Mouse (Mus musculus): ENCODE data around the gene Cacna2d3. TPM values are rescaled to one million over a fixed set of nuclear protein-coding genes. Genes with fewer than 3 reads are reported as not detected.

Cacna2d3 gene
- polyA plus RNA-seq, 1 experiment from 2014 or later, result 38.5 TPM

DNA sequence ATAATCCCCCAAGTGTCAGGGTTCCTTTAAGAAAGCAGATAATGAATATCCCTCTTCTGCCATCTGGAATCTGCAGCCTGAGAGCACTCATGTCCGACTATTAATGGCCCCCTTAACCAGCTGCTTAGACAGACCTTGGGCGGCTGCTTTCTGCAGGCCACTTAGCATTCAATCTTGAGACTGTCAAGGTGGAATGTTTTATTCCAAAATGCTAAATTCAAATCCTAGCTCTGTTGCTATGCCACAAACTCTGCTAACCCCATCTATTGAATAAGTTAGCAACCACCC is 315.8 kb downstream of the Cacna2d3 start:
- Histone ChIP-seq H3K36me3 (ENCODE audit: control insufficient read depth, insufficient read depth, low read length) (no peaks in the 10 kb centered on the region), H3K9ac (replicated peaks; ENCODE audit: low read length) (no peak overlapping the region), H3K4me3 (replicated peaks; ENCODE audit: low read depth, low read length) (no peak overlapping the region), H3K4me1 (ENCODE audit: control insufficient read depth, insufficient read depth, low read length) (peaks cover 7% of the 10 kb centered on the region; the same call in 1 of the 2 replicates), H3K4me2 (ENCODE audit: low read length) (no peak overlapping the region), H3K27me3 (ENCODE audit: control insufficient read depth, insufficient read depth, low read length) (no peaks in the 10 kb centered on the region), H3K9me3 (ENCODE audit: control insufficient read depth, low read length) (no peaks in the 10 kb centered on the region), H3K27ac (replicated peaks; ENCODE audit: low read depth, low read length) (no peak overlapping the region)
- ATAC-seq (ENCODE audit: low FRiP score, low TSS enrichment) (no peak), DNase-seq (no peak)
- WGBS, result 16% methylated on average over 2 of the region's 2 CpGs

DNA sequence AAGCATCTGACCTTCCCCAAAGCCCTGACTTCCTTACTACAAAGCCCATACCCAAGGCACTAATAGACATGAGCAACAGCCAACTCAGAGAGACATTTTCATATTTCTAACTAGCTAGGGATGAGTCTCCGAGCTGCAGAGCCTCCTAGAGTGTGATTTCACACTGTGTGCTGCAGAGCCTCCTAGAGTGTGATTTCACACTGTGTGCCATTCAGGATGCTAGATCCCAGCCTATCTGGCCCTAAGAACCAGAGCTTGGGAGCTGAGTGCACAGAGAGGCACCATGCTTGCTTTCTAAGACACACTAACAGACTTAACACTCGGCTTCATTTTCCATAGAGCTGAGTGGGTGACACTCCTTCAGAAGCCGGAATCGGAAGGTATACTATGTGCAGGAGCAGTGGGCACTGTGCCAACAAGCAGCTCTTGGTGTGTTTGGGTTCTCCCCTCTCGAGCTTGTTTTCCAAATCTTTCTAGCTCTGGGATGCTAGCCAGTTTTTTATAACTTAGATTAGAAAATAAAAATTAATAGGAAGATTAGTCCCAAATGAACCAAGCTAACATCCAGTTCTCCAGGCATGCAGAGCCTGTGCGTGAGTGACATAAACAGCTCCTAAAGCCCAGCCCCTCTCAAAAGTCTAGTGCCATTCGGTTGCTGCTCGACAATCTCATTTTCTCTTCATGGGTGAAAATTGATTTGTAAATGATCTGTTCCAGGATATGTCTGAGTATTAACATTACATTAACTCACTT is 316.4 kb downstream of the Cacna2d3 start:
- H3K27me3 ChIP-seq (ENCODE audit: control insufficient read depth, insufficient read depth, low read length), result no peaks in the 10 kb centered on the region
- DNase-seq (peak; percentile 53), ATAC-seq (ENCODE audit: low FRiP score, low TSS enrichment) (no peak; the same call in 1 of the 2 replicates)
- H3K9ac ChIP-seq (replicated peaks; ENCODE audit: low read length), result no peak overlapping the region
- H3K9me3 ChIP-seq (ENCODE audit: control insufficient read depth, low read length), result no peaks in the 10 kb centered on the region
- H3K4me2 ChIP-seq (ENCODE audit: low read length), result 0 out of 2 replicates have a peak overlapping the region, but pooled peaks have one; percentile 3
- H3K27ac ChIP-seq (replicated peaks; ENCODE audit: low read depth, low read length), result no peak overlapping the region
- H3K36me3 ChIP-seq (ENCODE audit: control insufficient read depth, insufficient read depth, low read length), result no peaks in the 10 kb centered on the region
- 57% methylated on average over 8 of the region's 8 CpGs for WGBS
- H3K4me3 ChIP-seq (replicated peaks; ENCODE audit: low read depth, low read length), result no peak overlapping the region
- H3K4me1 ChIP-seq (ENCODE audit: control insufficient read depth, insufficient read depth, low read length), result peaks cover 7% of the 10 kb centered on the region; the same call in 1 of the 2 replicates

DNA sequence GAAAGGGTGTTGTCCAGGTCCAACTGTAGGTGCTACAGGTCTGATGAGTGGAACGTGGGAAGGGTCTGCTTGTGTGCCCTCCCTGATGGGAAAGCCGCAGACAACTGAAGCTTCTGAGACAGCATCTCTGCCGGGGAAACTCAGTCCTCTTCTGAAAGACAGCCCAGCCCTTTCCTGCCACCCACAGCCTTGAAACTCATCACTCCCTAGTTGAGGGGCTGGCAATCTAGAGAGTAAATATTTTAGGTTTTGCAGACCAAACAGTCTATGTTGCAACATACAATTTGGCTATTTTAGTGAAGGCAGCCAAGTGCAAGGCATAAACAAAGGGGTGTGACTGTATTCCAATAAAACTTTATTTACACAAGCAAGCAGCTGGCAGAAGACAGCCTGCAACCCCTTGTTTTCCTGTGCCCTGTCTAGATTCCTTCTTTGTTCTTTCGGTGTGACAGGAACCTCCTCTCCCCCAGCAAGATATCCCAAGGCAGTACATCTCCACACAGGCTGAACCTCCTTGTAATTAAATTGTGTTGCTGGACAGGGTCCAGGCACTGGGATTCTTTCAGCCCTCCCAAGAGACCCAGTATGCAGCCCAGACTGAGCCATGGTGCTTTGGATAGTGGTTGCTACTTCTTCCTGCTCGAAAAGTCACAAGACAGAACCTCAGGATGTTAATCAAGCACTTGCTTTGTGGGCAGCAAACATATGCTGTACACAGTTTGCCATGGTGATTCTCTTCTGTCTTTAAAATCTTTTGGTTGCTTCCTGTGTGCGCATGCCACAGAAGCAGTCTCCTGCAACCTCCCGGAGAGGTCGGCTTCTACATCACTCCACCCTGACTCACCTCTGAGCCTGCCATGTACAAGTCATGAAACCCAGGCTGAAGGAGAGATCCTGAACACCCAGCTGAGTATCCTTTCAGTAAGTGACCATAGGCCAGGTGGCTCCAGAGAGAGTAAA is 317.5 kb downstream of the Cacna2d3 start:
- H3K9ac ChIP-seq (replicated peaks; ENCODE audit: low read length), result no peak overlapping the region
- H3K9me3 ChIP-seq (ENCODE audit: control insufficient read depth, low read length), result no peaks in the 10 kb centered on the region
- 80% methylated on average over 8 of the region's 8 CpGs for WGBS
- no peak overlapping the region for H3K4me3 ChIP-seq (replicated peaks; ENCODE audit: low read depth, low read length)
- DNase-seq (peak; percentile 37), ATAC-seq (ENCODE audit: low FRiP score, low TSS enrichment) (no peak)
- H3K4me1 ChIP-seq (ENCODE audit: control insufficient read depth, insufficient read depth, low read length), result peaks cover 7% of the 10 kb centered on the region; the same call in 1 of the 2 replicates
- H3K27me3 ChIP-seq (ENCODE audit: control insufficient read depth, insufficient read depth, low read length), result no peaks in the 10 kb centered on the region
- no peaks in the 10 kb centered on the region for H3K36me3 ChIP-seq (ENCODE audit: control insufficient read depth, insufficient read depth, low read length)
- no peak overlapping the region for H3K4me2 ChIP-seq (ENCODE audit: low read length)
- H3K27ac ChIP-seq (replicated peaks; ENCODE audit: low read depth, low read length), result no peak overlapping the region

DNA sequence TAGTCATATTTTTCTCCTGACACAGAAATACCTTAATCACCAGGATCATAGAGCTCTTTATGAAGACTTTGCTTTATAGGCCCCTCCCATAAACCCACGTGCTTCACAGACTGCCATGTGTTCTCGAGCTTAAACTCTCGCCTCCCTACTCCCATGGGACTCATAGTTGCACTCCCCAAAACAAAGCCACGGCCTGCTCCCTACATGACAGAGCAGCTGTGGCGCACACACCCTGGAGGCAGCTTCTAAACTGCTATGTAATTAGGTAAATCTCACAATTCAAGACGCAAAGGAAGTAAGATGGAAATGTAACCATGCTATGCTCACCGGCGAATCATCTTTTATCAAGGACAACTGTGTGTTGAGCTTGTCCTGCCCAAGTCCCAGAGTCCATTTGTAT is 319.2 kb downstream of the Cacna2d3 start:
- 41% methylated on average over 8 of the region's 8 CpGs for WGBS
- Histone ChIP-seq H3K9ac (replicated peaks; ENCODE audit: low read length) (no peak overlapping the region), H3K27ac (replicated peaks; ENCODE audit: low read depth, low read length) (no peak overlapping the region), H3K9me3 (ENCODE audit: control insufficient read depth, low read length) (no peaks in the 10 kb centered on the region), H3K27me3 (ENCODE audit: control insufficient read depth, insufficient read depth, low read length) (no peaks in the 10 kb centered on the region), H3K4me1 (ENCODE audit: control insufficient read depth, insufficient read depth, low read length) (peaks cover 7% of the 10 kb centered on the region; the same call in 1 of the 2 replicates), H3K36me3 (ENCODE audit: control insufficient read depth, insufficient read depth, low read length) (no peaks in the 10 kb centered on the region), H3K4me3 (replicated peaks; ENCODE audit: low read depth, low read length) (no peak overlapping the region), H3K4me2 (ENCODE audit: low read length) (no peak overlapping the region)
- no peak for ATAC-seq (ENCODE audit: low FRiP score, low TSS enrichment)
- DNase-seq, result peak; percentile 35

DNA sequence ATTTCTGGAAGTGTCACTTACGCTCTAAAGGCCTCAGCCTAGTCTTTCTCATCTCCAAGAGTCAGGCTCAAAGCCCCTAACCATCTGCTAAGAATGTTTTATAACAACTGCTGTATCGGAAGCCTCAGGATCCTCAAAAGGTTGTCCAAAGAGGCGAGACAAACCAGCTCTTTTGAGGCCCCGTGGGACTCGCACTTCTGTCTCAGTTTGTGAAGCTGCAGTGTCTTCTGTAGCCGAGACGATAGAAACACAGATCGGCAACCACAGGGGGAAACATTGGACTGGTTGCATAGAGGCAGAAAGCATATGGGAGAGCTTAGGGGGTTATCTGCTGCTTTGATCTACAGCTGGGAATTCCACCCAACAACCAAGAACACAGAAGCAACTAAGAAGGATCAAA is 327.9 kb downstream of the Cacna2d3 start:
- H3K4me3 ChIP-seq (replicated peaks; ENCODE audit: low read depth, low read length), result no peak overlapping the region
- no peaks in the 10 kb centered on the region for H3K9me3 ChIP-seq (ENCODE audit: control insufficient read depth, low read length)
- H3K27me3 ChIP-seq (ENCODE audit: control insufficient read depth, insufficient read depth, low read length), result no peaks in the 10 kb centered on the region
- H3K27ac ChIP-seq (replicated peaks; ENCODE audit: low read depth, low read length), result no peak overlapping the region
- 79% methylated on average over 8 of the region's 8 CpGs for WGBS
- H3K4me1 ChIP-seq (ENCODE audit: control insufficient read depth, insufficient read depth, low read length), result no peaks in the 10 kb centered on the region
- DNase-seq (no peak), ATAC-seq (ENCODE audit: low FRiP score, low TSS enrichment) (no peak)
- no peak overlapping the region for H3K9ac ChIP-seq (replicated peaks; ENCODE audit: low read length)
- H3K4me2 ChIP-seq (ENCODE audit: low read length), result no peak overlapping the region
- H3K36me3 ChIP-seq (ENCODE audit: control insufficient read depth, insufficient read depth, low read length), result no peaks in the 10 kb centered on the region

DNA sequence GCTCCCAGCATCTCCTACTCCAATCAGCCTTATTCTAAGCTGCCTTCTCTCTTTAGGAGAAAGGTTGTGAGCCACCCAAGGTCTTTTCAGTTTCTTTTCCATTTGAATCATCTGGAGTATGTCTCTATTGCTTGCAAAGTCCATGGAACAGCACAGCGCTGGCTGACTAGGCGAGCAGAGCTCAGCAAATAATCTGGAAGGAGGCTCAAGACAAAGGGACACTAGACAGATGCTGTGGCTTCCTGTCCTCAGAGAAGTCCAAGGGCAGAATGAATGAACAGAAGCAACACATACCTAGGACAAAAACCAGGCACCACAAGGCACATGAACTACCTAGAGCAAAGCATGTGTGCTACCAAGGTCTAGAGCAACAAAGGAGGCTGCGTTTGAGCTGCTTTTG is 328.8 kb downstream of the Cacna2d3 start:
- H3K4me1 ChIP-seq (ENCODE audit: control insufficient read depth, insufficient read depth, low read length), result no peaks in the 10 kb centered on the region
- H3K9ac ChIP-seq (replicated peaks; ENCODE audit: low read length), result no peak overlapping the region
- 94% methylated on average over 3 of the region's 3 CpGs for WGBS
- H3K27me3 ChIP-seq (ENCODE audit: control insufficient read depth, insufficient read depth, low read length), result no peaks in the 10 kb centered on the region
- DNase-seq (no peak), ATAC-seq (ENCODE audit: low FRiP score, low TSS enrichment) (no peak)
- no peaks in the 10 kb centered on the region for H3K36me3 ChIP-seq (ENCODE audit: control insufficient read depth, insufficient read depth, low read length)
- no peaks in the 10 kb centered on the region for H3K9me3 ChIP-seq (ENCODE audit: control insufficient read depth, low read length)
- no peak overlapping the region for H3K4me3 ChIP-seq (replicated peaks; ENCODE audit: low read depth, low read length)
- no peak overlapping the region for H3K27ac ChIP-seq (replicated peaks; ENCODE audit: low read depth, low read length)
- H3K4me2 ChIP-seq (ENCODE audit: low read length), result no peak overlapping the region

DNA sequence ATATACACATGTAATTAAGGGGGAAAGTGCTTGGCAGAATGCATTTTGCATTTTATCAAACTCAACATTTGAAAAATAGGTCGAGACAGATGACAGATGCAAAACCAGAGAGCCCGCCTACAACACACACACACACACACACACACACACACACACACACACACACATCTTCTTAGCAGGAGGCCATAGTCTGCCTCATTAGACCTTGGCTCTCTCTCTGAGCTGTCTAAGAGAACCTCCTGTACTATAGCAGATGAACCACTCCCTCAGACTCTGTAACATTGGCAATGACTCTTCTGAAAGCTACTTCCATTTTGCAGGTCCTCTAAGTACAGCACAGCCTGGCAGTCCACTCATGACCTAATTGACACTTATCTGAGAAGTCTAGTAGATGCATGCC is 330.2 kb downstream of the Cacna2d3 start:
- Histone ChIP-seq H3K9me3 (ENCODE audit: control insufficient read depth, low read length) (no peaks in the 10 kb centered on the region), H3K27me3 (ENCODE audit: control insufficient read depth, insufficient read depth, low read length) (no peaks in the 10 kb centered on the region), H3K9ac (replicated peaks; ENCODE audit: low read length) (no peak overlapping the region), H3K27ac (replicated peaks; ENCODE audit: low read depth, low read length) (no peak overlapping the region), H3K4me3 (replicated peaks; ENCODE audit: low read depth, low read length) (no peak overlapping the region), H3K4me1 (ENCODE audit: control insufficient read depth, insufficient read depth, low read length) (no peaks in the 10 kb centered on the region), H3K36me3 (ENCODE audit: control insufficient read depth, insufficient read depth, low read length) (no peaks in the 10 kb centered on the region), H3K4me2 (ENCODE audit: low read length) (no peak overlapping the region)
- no peak for ATAC-seq (ENCODE audit: low FRiP score, low TSS enrichment)
- 90% methylated on average over 2 of the region's 2 CpGs for WGBS
- no peak for DNase-seq

DNA sequence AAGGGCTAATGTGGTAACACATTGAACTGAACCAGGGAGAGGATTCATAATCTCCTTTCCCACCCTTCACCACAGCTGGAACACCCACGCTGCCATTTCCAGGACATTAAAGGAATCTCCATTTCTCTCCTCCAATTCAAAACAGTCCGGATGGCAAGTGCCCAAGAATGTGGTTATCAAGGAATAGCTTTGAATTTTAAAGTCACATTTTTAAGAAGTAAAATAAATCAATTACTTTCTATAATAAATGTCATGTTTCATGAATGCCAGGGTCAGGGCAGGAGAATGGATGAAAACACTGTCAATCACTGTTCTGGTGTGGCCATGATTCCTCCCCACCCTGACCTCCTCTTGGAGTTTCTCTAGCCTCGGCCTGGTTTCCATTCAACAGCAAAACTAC is 333.9 kb downstream of the Cacna2d3 start:
- H3K36me3 ChIP-seq (ENCODE audit: control insufficient read depth, insufficient read depth, low read length), result no peaks in the 10 kb centered on the region
- no peaks in the 10 kb centered on the region for H3K27me3 ChIP-seq (ENCODE audit: control insufficient read depth, insufficient read depth, low read length)
- DNase-seq, result no peak
- no peak overlapping the region for H3K4me2 ChIP-seq (ENCODE audit: low read length)
- no peak overlapping the region for H3K27ac ChIP-seq (replicated peaks; ENCODE audit: low read depth, low read length)
- no peaks in the 10 kb centered on the region for H3K4me1 ChIP-seq (ENCODE audit: control insufficient read depth, insufficient read depth, low read length)
- H3K4me3 ChIP-seq (replicated peaks; ENCODE audit: low read depth, low read length), result no peak overlapping the region
- WGBS, result 87% methylated on average over 3 of the region's 3 CpGs
- H3K9ac ChIP-seq (replicated peaks; ENCODE audit: low read length), result no peak overlapping the region
- no peaks in the 10 kb centered on the region for H3K9me3 ChIP-seq (ENCODE audit: control insufficient read depth, low read length)
- ATAC-seq (ENCODE audit: low FRiP score, low TSS enrichment), result no peak

Measured in midbrain, embryonic 14.5 days (tissue).